Mouse (Mus musculus): ENCODE data around the gene Olfr1132. TPM values are rescaled to one million over a fixed set of nuclear protein-coding genes. Genes with fewer than 3 reads are reported as not detected.

The Olfr1132 gene
- not detected in 2 replicates for polyA plus RNA-seq (2012; rRNA removed; ENCODE audit: low replicate concordance)

GRCm38 (mm10) chr2:87637435-87637834, at the start of gene Olfr1132:
Gene Olfr1132, minus strand, starts transcription at chr2:87637535.

GRCm38 (mm10) chr2:87673564-87673963, 36.2 kb upstream of the Olfr1132 start, which contains the start of gene Olfr1135:
Gene Olfr1135, minus strand, starts transcription at chr2:87673664.

GRCm38 (mm10) chr2:87658360-87658759, 21.0 kb upstream of the Olfr1132 start, which contains the start of gene Olfr1134:
Gene Olfr1134, minus strand, starts transcription at chr2:87658460.

DNA sequence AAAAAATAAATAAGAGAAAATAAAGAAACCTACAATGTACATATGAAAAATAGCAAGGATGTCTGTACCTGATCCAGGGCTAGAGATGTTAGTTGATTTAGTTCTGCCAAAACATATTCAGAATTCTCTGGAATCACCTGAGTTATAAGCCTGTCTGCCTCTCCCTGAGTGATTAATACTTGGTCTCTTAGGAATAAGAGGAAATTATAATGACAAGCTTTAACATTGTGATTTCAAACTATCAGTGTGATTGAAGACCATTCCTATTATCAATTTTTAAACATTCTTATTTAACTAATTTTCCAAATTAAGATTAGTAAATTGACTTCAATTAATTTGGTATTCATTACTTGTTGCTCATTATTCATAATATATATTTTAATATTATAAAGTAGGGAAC, 9.9 kb upstream of the Olfr1132 start, which contains the start of gene Olfr1133:
TSS of gene Olfr1133 (minus strand) at position 101 of the 400 bp plus-strand sequence.

GRCm38 (mm10) chr2:87626804-87627203, 10.5 kb downstream of the Olfr1132 start, which contains the start of gene Olfr1131:
Gene Olfr1131, plus strand, starts transcription at chr2:87627104.

DNA sequence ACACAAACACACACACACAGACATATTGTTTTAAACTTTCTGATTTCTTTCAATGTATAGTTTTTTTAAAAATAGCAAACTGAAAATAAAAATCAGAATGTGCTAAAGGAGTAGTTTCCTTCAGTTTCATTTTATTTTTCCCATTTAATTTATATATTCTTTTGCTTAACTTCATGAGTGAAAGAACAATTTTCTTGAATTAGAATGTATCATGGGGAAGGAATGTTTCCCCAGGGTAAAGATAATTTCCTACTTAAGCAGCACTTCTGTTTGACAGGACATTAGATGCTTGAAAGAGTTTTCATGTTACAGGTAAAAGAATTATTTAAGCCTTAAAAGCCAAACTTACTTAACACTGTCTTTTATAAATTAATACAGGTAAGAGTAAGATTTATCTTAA, 31.4 kb downstream of the Olfr1132 start, which contains the start of gene Olfr1130:
TSS of gene Olfr1130 (plus strand) at position 301 of the 400 bp plus-strand sequence.

Other genes starting within 250 kb of the Olfr1132 start
- gene Olfr1123, start 220.9 kb downstream of the Olfr1132 start, polyA plus RNA-seq (2012; rRNA removed; ENCODE audit: low replicate concordance), result not detected in 2 replicates
- not detected in 2 replicates for gene Olfr1124, start 207.3 kb downstream of the Olfr1132 start, polyA plus RNA-seq (2012; rRNA removed; ENCODE audit: low replicate concordance)
- gene Olfr1126, start 183.6 kb downstream of the Olfr1132 start, polyA plus RNA-seq (2012; rRNA removed; ENCODE audit: low replicate concordance), result not detected in 2 replicates
- not detected in 2 replicates for gene Pramel7, start 140.4 kb downstream of the Olfr1132 start, polyA plus RNA-seq (2012; rRNA removed; ENCODE audit: low replicate concordance)
- not detected in 2 replicates for gene Pramel6, start 131.0 kb downstream of the Olfr1132 start, polyA plus RNA-seq (2012; rRNA removed; ENCODE audit: low replicate concordance)
- not detected in 2 replicates for gene Olfr153, start 105.7 kb downstream of the Olfr1132 start, polyA plus RNA-seq (2012; rRNA removed; ENCODE audit: low replicate concordance)
- not detected in 2 replicates for gene Olfr1128, start 92.0 kb downstream of the Olfr1132 start, polyA plus RNA-seq (2012; rRNA removed; ENCODE audit: low replicate concordance)
- gene Olfr1129, start 63.6 kb downstream of the Olfr1132 start, polyA plus RNA-seq (2012; rRNA removed; ENCODE audit: low replicate concordance), result not detected in 2 replicates
- gene Olfr1130, start 31.3 kb downstream of the Olfr1132 start, polyA plus RNA-seq (2012; rRNA removed; ENCODE audit: low replicate concordance), result not detected in 2 replicates
- not detected in 2 replicates for gene Olfr1131, start 10.4 kb downstream of the Olfr1132 start, polyA plus RNA-seq (2012; rRNA removed; ENCODE audit: low replicate concordance)
- not detected in 2 replicates for gene Olfr1133, start 9.8 kb upstream of the Olfr1132 start, polyA plus RNA-seq (2012; rRNA removed; ENCODE audit: low replicate concordance)
- not detected in 2 replicates for gene Olfr1134, start 20.9 kb upstream of the Olfr1132 start, polyA plus RNA-seq (2012; rRNA removed; ENCODE audit: low replicate concordance)
- not detected in 2 replicates for gene Olfr1135, start 36.1 kb upstream of the Olfr1132 start, polyA plus RNA-seq (2012; rRNA removed; ENCODE audit: low replicate concordance)
- gene Olfr1136, start 56.4 kb upstream of the Olfr1132 start, polyA plus RNA-seq (2012; rRNA removed; ENCODE audit: low replicate concordance), result not detected in 2 replicates
- not detected in 2 replicates for gene Olfr1137, start 75.6 kb upstream of the Olfr1132 start, polyA plus RNA-seq (2012; rRNA removed; ENCODE audit: low replicate concordance)
- gene Olfr1138, start 102.4 kb upstream of the Olfr1132 start, polyA plus RNA-seq (2012; rRNA removed; ENCODE audit: low replicate concordance), result not detected in 2 replicates
- gene Olfr1140, start 106.2 kb upstream of the Olfr1132 start, polyA plus RNA-seq (2012; rRNA removed; ENCODE audit: low replicate concordance), result not detected in 2 replicates
- gene Olfr1141, start 116.5 kb upstream of the Olfr1132 start, polyA plus RNA-seq (2012; rRNA removed; ENCODE audit: low replicate concordance), result not detected in 2 replicates
- gene Olfr152, start 141.9 kb upstream of the Olfr1132 start, polyA plus RNA-seq (2012; rRNA removed; ENCODE audit: low replicate concordance), result not detected in 2 replicates
- gene Olfr1143, start 163.1 kb upstream of the Olfr1132 start, polyA plus RNA-seq (2012; rRNA removed; ENCODE audit: low replicate concordance), result not detected in 2 replicates
- gene Olfr1145, start 172.3 kb upstream of the Olfr1132 start, polyA plus RNA-seq (2012; rRNA removed; ENCODE audit: low replicate concordance), result not detected in 2 replicates
- gene Olfr1148, start 193.0 kb upstream of the Olfr1132 start, polyA plus RNA-seq (2012; rRNA removed; ENCODE audit: low replicate concordance), result not detected in 2 replicates
- not detected in 2 replicates for gene Olfr1150-ps1, start 206.5 kb upstream of the Olfr1132 start, polyA plus RNA-seq (2012; rRNA removed; ENCODE audit: low replicate concordance)
- not detected in 2 replicates for gene Olfr1151, start 218.3 kb upstream of the Olfr1132 start, polyA plus RNA-seq (2012; rRNA removed; ENCODE audit: low replicate concordance)
- not detected in 2 replicates for gene Olfr1152, start 229.0 kb upstream of the Olfr1132 start, polyA plus RNA-seq (2012; rRNA removed; ENCODE audit: low replicate concordance)

Data from duodenum, adult 2 months (tissue).